Mouse (Mus musculus): Measurements from ENCODE around the gene Vav3.

The Vav3 gene

GRCm38 (mm10) chr3:109340274-109341070 lies at the start of gene Vav3:
Vav3 (plus strand) TSS chr3:109340653.
- DNase-seq (ENCODE audit: low spot score) = peak; percentile 57

GRCm38 (mm10) chr3:109298857-109299256 lies 41.6 kb upstream of the Vav3 start:
- DNase-seq (ENCODE audit: low spot score) = no peak

GRCm38 (mm10) chr3:109299303-109300074 lies 41.0 kb upstream of the Vav3 start:
- no peak for DNase-seq (ENCODE audit: low spot score)

GRCm38 (mm10) chr3:109302059-109302458 lies 38.4 kb upstream of the Vav3 start:
- DNase-seq (ENCODE audit: low spot score) = no peak

- no peak for DNase-seq (ENCODE audit: low spot score)
Observed at GRCm38 (mm10) chr3:109307406-109307805, 33.0 kb upstream of the Vav3 start.

GRCm38 (mm10) chr3:109308468-109308867 lies 32.0 kb upstream of the Vav3 start:
- DNase-seq (ENCODE audit: low spot score) = no peak

- peak; percentile 29 for DNase-seq (ENCODE audit: low spot score)
Observed at GRCm38 (mm10) chr3:109309317-109310265, 30.9 kb upstream of the Vav3 start.

- no peak for DNase-seq (ENCODE audit: low spot score)
Observed at GRCm38 (mm10) chr3:109311172-109311824, 29.2 kb upstream of the Vav3 start.

- no peak for DNase-seq (ENCODE audit: low spot score)
Observed at GRCm38 (mm10) chr3:109311875-109312274, 28.6 kb upstream of the Vav3 start.

- no peak for DNase-seq (ENCODE audit: low spot score)
Observed at GRCm38 (mm10) chr3:109313501-109313900, 27.0 kb upstream of the Vav3 start.

- no peak for DNase-seq (ENCODE audit: low spot score)
Observed at GRCm38 (mm10) chr3:109322225-109322624, 18.2 kb upstream of the Vav3 start.

- DNase-seq (ENCODE audit: low spot score) = no peak
Observed at GRCm38 (mm10) chr3:109323447-109324300, 16.8 kb upstream of the Vav3 start.

- DNase-seq (ENCODE audit: low spot score) = no peak
Observed at GRCm38 (mm10) chr3:109327128-109327527, 13.3 kb upstream of the Vav3 start.

GRCm38 (mm10) chr3:109332755-109333154 lies 7.7 kb upstream of the Vav3 start:
- no peak for DNase-seq (ENCODE audit: low spot score)

- DNase-seq (ENCODE audit: low spot score) = no peak
Observed at GRCm38 (mm10) chr3:109335470-109335869, 5.0 kb upstream of the Vav3 start.

- DNase-seq (ENCODE audit: low spot score) = no peak
Observed at GRCm38 (mm10) chr3:109339290-109339689, 1.2 kb upstream of the Vav3 start.

GRCm38 (mm10) chr3:109339941-109340273 lies 546 bp upstream of the Vav3 start:
- DNase-seq (ENCODE audit: low spot score) = peak; percentile 43

- DNase-seq (ENCODE audit: low spot score) = no peak
Observed at GRCm38 (mm10) chr3:109341071-109341480, 623 bp downstream of the Vav3 start.

GRCm38 (mm10) chr3:109341631-109342030 lies 1.2 kb downstream of the Vav3 start:
- DNase-seq (ENCODE audit: low spot score) = no peak

- no peak for DNase-seq (ENCODE audit: low spot score)
Observed at GRCm38 (mm10) chr3:109351956-109352684, 11.7 kb downstream of the Vav3 start.
